Mouse (Mus musculus): ENCODE measurements around the gene Cyth3.

Gene Cyth3

GRCm38 (mm10) chr5:143696323-143696722 lies 74.1 kb downstream of the Cyth3 start:
- in situ Hi-C loops (cut with MboI; ENCODE audit: unreplicated experiment in 2 of 2), result loop anchor here in 1 of 2 experiments (5.0 kb wide), 1 partner anchor 129 kb away; no protein-coding TSS in a partner anchor

DNA sequence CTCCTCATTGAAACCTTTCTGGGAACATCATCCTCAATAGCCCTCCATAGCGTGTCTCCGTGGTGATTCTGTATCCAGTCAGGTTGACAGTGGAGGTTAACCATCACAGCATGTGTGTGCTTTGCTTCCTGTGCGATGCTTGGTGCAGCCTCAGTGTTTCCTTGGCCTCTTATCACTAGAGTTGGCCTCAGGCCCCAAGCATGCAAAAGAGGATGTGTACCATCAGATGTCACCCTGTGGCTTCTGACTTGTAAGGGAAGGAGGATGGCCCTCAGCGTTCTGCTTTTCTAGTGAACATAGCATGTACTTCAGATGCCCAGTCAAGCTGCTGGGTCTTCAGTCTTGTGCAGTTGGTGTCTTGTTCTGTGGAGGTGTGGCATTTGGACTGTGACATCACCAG lies 76.2 kb downstream of the Cyth3 start:
- in situ Hi-C loops (cut with MboI; ENCODE audit: unreplicated experiment in 2 of 2), result loop anchor here in 1 of 2 experiments (5.0 kb wide), 1 partner anchor 131 kb away; no protein-coding TSS in a partner anchor

GRCm38 (mm10) chr5:143700247-143700646 lies 78.0 kb downstream of the Cyth3 start:
- in situ Hi-C loops (cut with MboI; ENCODE audit: unreplicated experiment in 2 of 2), result no loop called here

DNA sequence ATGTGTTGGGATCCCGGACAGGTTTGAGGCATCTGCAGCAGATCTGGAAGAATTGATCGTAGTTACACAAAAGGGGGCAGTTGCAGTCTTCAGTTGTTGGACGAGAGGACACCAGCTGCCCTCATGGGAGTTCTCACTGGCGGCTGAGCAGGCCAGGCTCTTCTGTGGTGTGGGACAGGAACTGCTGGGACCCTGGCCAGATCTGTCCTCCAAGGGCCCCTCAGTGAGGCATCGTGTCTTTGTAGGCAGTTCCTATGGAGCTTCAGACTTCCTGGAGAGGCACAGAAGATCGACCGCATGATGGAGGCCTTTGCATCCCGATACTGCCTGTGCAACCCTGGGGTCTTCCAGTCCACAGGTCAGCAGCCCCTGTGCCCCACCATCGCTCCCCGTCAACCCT lies 78.8 kb downstream of the Cyth3 start:
- in situ Hi-C loops (cut with MboI; ENCODE audit: unreplicated experiment in 2 of 2), result no loop called here

DNA sequence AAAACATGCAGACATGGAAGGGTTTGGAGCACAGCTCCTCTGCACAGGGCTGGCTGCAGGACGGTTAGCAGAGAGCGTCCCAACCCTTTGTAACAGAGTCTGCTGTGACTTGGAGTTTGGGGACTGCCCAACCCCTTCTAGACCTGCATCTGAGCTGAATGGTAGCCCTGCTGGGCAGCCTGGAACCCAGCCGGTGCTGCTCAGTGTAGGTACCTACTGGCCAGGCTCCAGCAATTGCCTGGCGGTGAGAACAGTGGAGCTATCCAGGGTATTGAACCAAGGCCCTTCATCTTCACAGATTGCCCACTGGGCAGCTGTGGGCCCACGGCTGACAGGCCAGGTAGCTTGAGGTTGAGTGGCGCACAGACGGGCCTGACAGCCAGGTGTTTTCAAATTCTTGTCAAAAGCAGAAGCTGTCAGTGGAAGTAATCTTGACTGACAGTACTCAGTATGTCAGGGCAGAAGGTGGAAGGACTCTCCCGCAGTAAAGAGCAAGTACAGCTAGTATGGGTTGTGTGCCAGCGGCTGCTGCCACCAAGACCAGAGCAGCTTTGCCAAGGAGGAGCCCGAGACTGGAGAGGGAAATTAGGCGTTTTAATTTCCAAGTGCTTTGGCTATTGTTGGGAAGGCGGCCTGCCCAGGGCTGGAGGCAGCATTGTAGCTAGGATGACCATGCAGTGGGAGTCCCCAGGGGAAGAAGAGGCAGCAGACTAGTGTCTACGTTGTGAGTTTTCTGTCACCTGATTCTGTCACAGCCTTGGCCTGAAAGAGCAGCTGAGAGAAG lies 82.8 kb downstream of the Cyth3 start:
- in situ Hi-C loops (cut with MboI; ENCODE audit: unreplicated experiment in 2 of 2), result no loop called here

GRCm38 (mm10) chr5:143705659-143705982 lies 83.4 kb downstream of the Cyth3 start:
- in situ Hi-C loops (cut with MboI; ENCODE audit: unreplicated experiment in 2 of 2), result no loop called here

DNA sequence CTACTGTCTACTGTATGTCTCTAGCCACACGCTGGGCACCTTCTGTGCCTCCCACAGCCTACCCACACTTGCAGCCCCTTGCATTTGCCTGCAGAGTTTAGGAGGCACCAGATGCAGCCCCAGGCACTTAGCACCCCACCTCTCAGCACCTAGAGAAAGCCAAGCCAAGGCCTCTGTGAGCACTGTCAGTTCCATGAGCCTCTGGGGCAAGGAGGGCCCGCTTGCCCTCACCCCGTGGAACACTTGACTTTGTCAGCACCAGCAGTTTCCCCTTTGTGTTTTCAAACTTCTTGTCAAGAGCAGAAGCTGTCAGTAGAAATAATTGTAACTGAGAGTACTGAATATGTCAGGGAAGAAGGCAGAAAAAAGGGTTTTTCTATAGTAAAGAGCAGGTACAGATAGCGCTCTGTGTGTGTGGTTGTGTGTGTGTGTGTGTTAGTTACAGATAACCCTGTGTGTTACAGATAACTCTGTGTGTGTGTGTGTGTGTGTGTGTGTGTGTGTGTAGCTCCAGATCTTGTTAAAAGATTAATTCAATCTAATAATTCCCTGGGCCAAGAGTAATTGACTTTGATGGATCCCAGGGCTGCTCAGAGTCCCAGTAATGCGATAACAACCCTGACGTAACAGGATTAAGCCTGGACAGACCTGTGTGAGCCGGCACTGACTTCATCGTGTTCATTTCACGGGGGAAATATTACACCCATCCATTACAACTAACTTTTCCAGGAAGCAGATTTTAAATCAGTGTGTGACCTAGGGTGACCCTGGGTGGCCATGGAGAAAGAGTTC lies 84.0 kb downstream of the Cyth3 start:
- in situ Hi-C loops (cut with MboI; ENCODE audit: unreplicated experiment in 2 of 2), result no loop called here

DNA sequence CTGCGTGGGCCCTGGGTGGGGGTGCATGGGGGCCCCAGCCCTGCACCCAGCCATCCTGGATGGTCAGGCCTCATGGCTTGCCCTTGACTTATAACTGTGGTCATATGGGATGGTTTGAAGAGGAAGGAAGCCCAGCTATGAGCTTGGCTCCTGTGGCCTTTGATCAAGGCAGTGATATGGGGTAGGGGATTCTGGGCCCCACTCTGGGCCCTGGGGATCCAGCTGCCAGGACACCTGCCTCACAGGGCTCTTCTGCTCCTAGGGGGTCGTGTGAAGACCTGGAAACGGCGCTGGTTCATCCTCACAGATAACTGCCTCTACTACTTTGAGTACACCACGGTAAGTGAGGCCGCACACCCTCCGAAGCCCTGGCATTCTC lies 84.6 kb downstream of the Cyth3 start:
- in situ Hi-C loops (cut with MboI; ENCODE audit: unreplicated experiment in 2 of 2), result no loop called here

GRCm38 (mm10) chr5:143711326-143711725 lies 89.1 kb downstream of the Cyth3 start:
- in situ Hi-C loops (cut with MboI; ENCODE audit: unreplicated experiment in 2 of 2), result loop anchor here (5.0 kb wide), 3 partner anchors 144 to 279 kb away; no protein-coding TSS in a partner anchor

DNA sequence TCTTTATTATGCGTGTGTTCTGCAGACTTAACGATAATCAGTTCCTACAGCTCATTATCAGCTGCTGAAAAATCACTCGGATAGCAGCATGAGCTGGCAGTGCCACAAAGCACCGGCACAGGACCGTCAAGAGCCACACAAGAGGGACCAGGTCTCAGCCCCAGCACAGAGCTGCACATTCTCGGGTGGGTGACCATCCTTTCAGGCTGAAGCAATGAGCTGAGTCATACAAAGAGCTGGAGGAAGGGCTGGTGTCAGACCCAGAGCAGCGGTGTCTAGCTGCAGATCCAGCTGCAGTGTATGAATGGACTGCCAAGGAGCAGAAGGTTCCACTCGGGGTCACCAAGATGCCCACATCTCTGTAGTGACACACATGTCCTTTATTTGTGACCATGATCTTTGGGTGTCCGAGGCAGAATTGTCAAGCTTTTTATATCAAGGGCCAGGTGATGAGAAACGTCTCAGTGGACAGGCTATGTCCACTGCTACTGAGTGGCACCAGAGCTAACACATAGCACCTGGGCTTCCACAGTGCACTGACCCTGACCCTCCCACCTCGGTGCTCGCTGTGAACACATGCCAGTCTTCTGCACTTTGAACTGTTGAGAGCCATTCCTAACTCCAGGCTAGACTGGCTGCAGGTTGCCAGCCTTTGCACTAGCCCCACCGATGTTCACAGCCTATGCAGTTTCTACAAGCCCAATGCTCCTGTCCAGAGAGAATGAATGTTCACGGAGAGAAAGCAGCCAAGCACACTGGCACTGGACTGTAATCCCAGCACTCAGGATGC lies 90.0 kb downstream of the Cyth3 start:
- in situ Hi-C loops (cut with MboI; ENCODE audit: unreplicated experiment in 2 of 2), result loop anchor here (5.0 kb wide), 3 partner anchors 145 to 280 kb away; no protein-coding TSS in a partner anchor

GRCm38 (mm10) chr5:143721962-143722361 lies 99.7 kb downstream of the Cyth3 start:
- in situ Hi-C loops (cut with MboI; ENCODE audit: unreplicated experiment in 2 of 2), result no loop called here

DNA sequence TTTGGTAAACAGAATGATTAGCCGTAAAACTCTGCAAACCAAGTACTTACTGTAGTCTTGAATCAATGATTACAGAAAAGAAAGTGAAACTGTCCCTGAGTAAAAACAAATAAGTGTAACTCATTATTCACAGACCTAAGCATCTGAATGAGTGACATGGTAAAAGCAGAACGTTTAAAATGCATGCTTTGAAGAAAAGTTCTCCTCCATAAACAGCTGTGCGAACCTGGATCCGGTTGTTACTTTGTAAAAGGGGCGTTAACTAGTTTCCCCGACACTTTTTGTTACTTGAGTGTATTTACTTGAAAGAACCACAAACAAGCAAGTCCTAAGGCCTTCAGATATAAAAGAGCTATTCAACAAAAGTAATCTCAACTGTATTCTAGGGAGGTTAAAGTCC lies 108.7 kb downstream of the Cyth3 start:
- in situ Hi-C loops (cut with MboI; ENCODE audit: unreplicated experiment in 2 of 2), result loop anchor here in 1 of 2 experiments (10.0 kb wide), 1 partner anchor 1004 kb away; no protein-coding TSS in a partner anchor

GRCm38 (mm10) chr5:143731483-143732112 lies 109.4 kb downstream of the Cyth3 start:
- in situ Hi-C loops (cut with MboI; ENCODE audit: unreplicated experiment in 2 of 2), result loop anchor here in 1 of 2 experiments (10.0 kb wide), 1 partner anchor 1003 kb away; no protein-coding TSS in a partner anchor

GRCm38 (mm10) chr5:143732180-143732891 lies 110.1 kb downstream of the Cyth3 start, which contains the start of gene Usp42:
TSS of gene Usp42 (minus strand) at chr5:143732280.
- in situ Hi-C loops (cut with MboI; ENCODE audit: unreplicated experiment in 2 of 2), result loop anchor here in 1 of 2 experiments (10.0 kb wide), 1 partner anchor 1002 kb away; no protein-coding TSS in a partner anchor

GRCm38 (mm10) chr5:143749630-143750208 lies 127.5 kb downstream of the Cyth3 start:
- in situ Hi-C loops (cut with MboI; ENCODE audit: unreplicated experiment in 2 of 2), result no loop called here

GRCm38 (mm10) chr5:143755529-143756141 lies 133.4 kb downstream of the Cyth3 start:
- in situ Hi-C loops (cut with MboI; ENCODE audit: unreplicated experiment in 2 of 2), result no loop called here

DNA sequence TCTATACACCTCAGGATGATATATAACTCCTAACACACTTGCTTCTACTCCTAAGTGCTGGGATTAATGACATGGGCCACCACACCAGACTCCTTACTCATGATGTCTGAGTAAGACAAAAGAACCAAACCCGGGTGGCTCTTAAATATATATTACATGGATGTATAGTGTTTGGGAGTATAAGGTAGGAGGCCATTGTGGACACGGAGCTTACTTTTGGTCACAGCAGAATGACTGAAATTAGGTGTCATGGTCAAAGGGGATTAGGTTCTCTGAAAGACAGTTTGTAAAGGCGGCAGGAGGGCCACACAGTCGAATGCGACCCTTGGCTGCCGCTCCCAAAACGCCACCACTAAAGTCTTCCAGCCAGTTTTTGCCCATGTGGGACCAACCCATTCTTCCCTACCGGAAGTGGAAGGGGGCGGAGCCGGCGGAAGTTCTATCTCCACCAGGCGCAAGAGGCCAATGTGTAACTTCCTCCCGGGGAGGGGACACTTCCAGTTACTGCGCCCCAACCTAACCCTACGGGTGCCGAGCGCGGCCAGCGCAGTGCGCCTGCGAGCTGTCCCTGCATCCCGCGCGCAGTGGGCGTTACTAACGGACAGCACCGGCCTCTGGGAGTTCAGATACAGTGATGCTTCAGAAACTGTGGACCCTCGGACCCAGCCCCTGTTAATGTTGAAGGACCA lies 135.7 kb downstream of the Cyth3 start:
- in situ Hi-C loops (cut with MboI; ENCODE audit: unreplicated experiment in 2 of 2), result no loop called here

GRCm38 (mm10) chr5:143759554-143759953 lies 137.3 kb downstream of the Cyth3 start:
- in situ Hi-C loops (cut with MboI; ENCODE audit: unreplicated experiment in 2 of 2), result no loop called here

Data from v-Abl transformed pro-B cells (cell line).